Mouse (Mus musculus) heart, adult 2 months (tissue): ENCODE results near the gene Asic2. TPM values are rescaled to one million over a fixed set of nuclear protein-coding genes. Genes with fewer than 3 reads are reported as not detected.

Experiments
- DNase-seq, 2 experiments: peaks; one replicate each; pipeline ENCODE4 v3.0.0; 2021
- H3K27ac ChIP-seq: fragments of 200-600 bp; 2 replicates; pipeline ENCODE4 v1.8.1; 2022
- H3K27me3 ChIP-seq: fragments of 200-500 bp; 2 replicates; pipeline ENCODE4 v1.6.1; 2012; ENCODE audit warnings: mild to moderate bottlenecking, low read length, inconsistent platforms, mixed read lengths; ENCODE audit not compliant: control insufficient read depth, insufficient read depth
- H3K36me3 ChIP-seq: fragments of 200-500 bp; 2 replicates; pipeline ENCODE4 v1.6.1; 2012; ENCODE audit warnings: low read length, inconsistent platforms; ENCODE audit not compliant: control insufficient read depth, insufficient read depth
- H3K4me1 ChIP-seq: fragments of 200-500 bp; 2 replicates; pipeline ENCODE4 v1.6.1; 2011; ENCODE audit warnings: low read length; ENCODE audit not compliant: control insufficient read depth, insufficient read depth
- H3K4me3 ChIP-seq: fragments of 200-600 bp; 2 replicates; pipeline ENCODE4 v1.8.1; 2022
- H3K79me2 ChIP-seq: fragments of 200-500 bp; replicated peaks from 2 replicates; pipeline ENCODE4 v1.6.1; 2012; ENCODE audit warnings: mild to moderate bottlenecking, inconsistent platforms, low read length, moderate library complexity, mixed read lengths; ENCODE audit not compliant: control insufficient read depth, insufficient read depth
- H3K9ac ChIP-seq: fragments of 200-500 bp; 2 replicates; pipeline ENCODE4 v1.6.1; 2012; ENCODE audit warnings: low read depth, mild to moderate bottlenecking, control low read depth, inconsistent platforms, low read length, mixed read lengths
- CTCF ChIP-seq: fragments of 200-600 bp; IDR thresholded peaks from 2 replicates; pipeline ENCODE4 v1.8.1; 2022; ENCODE audit warnings: antibody characterized with exemption, mild to moderate bottlenecking, moderate library complexity
- EP300 ChIP-seq: fragments of 200-500 bp; IDR thresholded peaks from 2 replicates; pipeline ENCODE4 v1.6.1; 2011; ENCODE audit warnings: low read depth, low read length, control low read depth; ENCODE audit not compliant: insufficient read depth
- POLR2A ChIP-seq: fragments of 200-500 bp; IDR thresholded peaks from 2 replicates; pipeline ENCODE4 v1.6.1; 2011; ENCODE audit warnings: mild to moderate bottlenecking, low read depth, low read length, control low read depth; ENCODE audit not compliant: insufficient read depth
- WGBS: fragments of 180-500 bp; shearing (Covaris S2); methylation state at CpG from one replicate; pipeline ENCODE4 v1.1.7; 2018; 5-methylcytosine and 5-hydroxymethylcytosine counted together
- intact Hi-C: fragments of 180-260 bp; cut with DNase I; formaldehyde crosslinking; loops from one replicate; pipeline ENCODE4 v1.15.1; 2025
- polyA plus RNA-seq: library from polyadenylated mRNA; depleted of rRNA; stranded (reverse); fragments of >200 nt; gene quantifications from 2 replicates; pipeline ENCODE4 v1.2.3, GENCODE M21; 2012
- total RNA-seq, 2 experiments: library from RNA; stranded (reverse); gene quantifications; 2 replicates each; pipeline ENCODE4 v1.2.3; 2021

Asic2 gene
- total and polyA plus RNA-seq, 3 experiments: not detected

GRCm38 (mm10) chr11:81779881-81780280 is 188.4 kb downstream of the Asic2 start:
- H3K27me3 ChIP-seq: no peaks in the 10 kb centered on the region
- intact Hi-C loops: no loop called here
- no peaks in the 10 kb centered on the region for H3K36me3 ChIP-seq
- WGBS: 46% methylated on average over 7 of the region's 7 CpGs
- 0 out of 2 replicates have a peak, but pooled peaks have one; percentile 38 for TF ChIP-seq EP300
- TF ChIP-seq POLR2A: no peak
- peak overlapping the region; percentile 17; the same call in 1 of the 2 replicates for H3K27ac ChIP-seq
- no peak overlapping the region for H3K4me3 ChIP-seq
- peaks cover 4% of the 10 kb centered on the region for H3K4me1 ChIP-seq
- no peak overlapping the region for H3K9ac ChIP-seq
- DNase-seq: peak; percentile 50 to 69
- H3K79me2 ChIP-seq: no peaks in the 10 kb centered on the region

- no peak overlapping the region for H3K27ac ChIP-seq
- H3K4me1 ChIP-seq: no peaks in the 10 kb centered on the region
- no peak for DNase-seq
- H3K4me3 ChIP-seq: no peak overlapping the region
- H3K27me3 ChIP-seq: no peaks in the 10 kb centered on the region
- intact Hi-C loops: no loop called here
- WGBS: 51% methylated on average over 7 of the region's 7 CpGs
- H3K36me3 ChIP-seq: no peaks in the 10 kb centered on the region
- TF ChIP-seq POLR2A (no peak), EP300 (no peak), CTCF (no peak)
- H3K79me2 ChIP-seq: no peaks in the 10 kb centered on the region
- no peak overlapping the region for H3K9ac ChIP-seq
Observed at GRCm38 (mm10) chr11:81771195-81771895, 196.9 kb downstream of the Asic2 start.

DNA sequence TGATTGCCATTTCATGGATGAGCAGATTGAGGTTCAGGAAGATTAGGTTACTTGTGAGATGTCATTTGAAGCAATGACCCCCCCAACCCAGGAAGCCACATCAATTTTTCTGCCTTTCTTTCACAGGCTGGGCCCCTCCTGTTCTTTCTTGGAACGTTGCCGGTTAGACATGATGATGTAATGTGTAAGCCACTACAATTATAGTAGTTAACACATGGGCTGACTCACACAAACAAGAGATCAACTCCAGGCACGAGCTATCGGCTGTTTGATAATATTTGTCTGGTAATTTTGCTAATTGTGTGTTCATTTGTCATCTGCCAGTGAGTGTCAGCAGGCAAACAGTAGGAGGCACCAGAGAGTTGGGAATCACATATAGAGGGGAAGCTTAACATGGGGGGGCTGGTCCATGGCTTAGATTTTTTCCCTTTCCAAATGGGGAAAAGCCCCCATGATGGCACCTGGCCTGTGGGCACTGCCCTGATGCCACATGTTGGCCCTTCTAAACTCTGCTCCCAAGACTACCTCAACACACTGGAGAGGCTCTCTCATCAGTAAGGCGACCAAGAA is 198.5 kb downstream of the Asic2 start:
- H3K27ac ChIP-seq: no peak overlapping the region
- no peak for DNase-seq
- 57% methylated on average over 5 of the region's 5 CpGs for WGBS
- H3K4me3 ChIP-seq: no peak overlapping the region
- no peaks in the 10 kb centered on the region for H3K79me2 ChIP-seq
- no peaks in the 10 kb centered on the region for H3K4me1 ChIP-seq
- peak; percentile 42 for TF ChIP-seq CTCF
- TF ChIP-seq POLR2A: no peak
- H3K9ac ChIP-seq: no peak overlapping the region
- H3K36me3 ChIP-seq: no peaks in the 10 kb centered on the region
- H3K27me3 ChIP-seq: no peaks in the 10 kb centered on the region
- intact Hi-C loops: no loop called here

DNA sequence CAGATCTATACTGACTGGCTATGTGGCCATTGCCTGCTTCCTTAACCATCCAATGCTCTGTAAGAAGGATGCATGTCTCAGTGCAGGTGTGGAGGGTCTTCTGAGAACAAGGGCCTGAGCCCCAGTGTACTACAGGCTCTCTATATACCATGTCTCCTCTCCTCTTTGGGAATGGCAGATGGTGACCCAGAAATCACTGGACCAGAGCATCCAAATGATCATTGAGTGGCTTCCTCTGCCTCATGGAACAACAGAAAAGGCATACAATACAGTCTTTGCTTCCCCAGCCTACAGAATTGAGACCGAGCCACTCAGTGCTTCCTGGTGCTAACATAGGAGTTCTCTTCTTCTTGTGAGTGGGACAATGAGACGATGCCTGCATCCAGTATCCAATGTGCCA is 200.0 kb downstream of the Asic2 start:
- Histone ChIP-seq H3K27ac (no peak overlapping the region), H3K79me2 (no peaks in the 10 kb centered on the region), H3K4me3 (no peak overlapping the region), H3K27me3 (no peaks in the 10 kb centered on the region), H3K36me3 (no peaks in the 10 kb centered on the region), H3K4me1 (no peaks in the 10 kb centered on the region; the same call in 1 of the 2 replicates), H3K9ac (no peak overlapping the region)
- 87% methylated on average over 2 of the region's 2 CpGs for WGBS
- no peak for TF ChIP-seq EP300
- TF ChIP-seq CTCF: no peak
- no peak for TF ChIP-seq POLR2A
- intact Hi-C loops: no loop called here
- DNase-seq: no peak

- Histone ChIP-seq H3K36me3 (no peaks in the 10 kb centered on the region), H3K4me1 (no peaks in the 10 kb centered on the region; the same call in 1 of the 2 replicates), H3K79me2 (no peaks in the 10 kb centered on the region), H3K9ac (no peak overlapping the region), H3K27ac (no peak overlapping the region), H3K27me3 (no peaks in the 10 kb centered on the region), H3K4me3 (no peak overlapping the region)
- 29% methylated on average over 1 of the region's 1 CpGs for WGBS
- TF ChIP-seq EP300 (no peak), POLR2A (no peak), CTCF (no peak)
- intact Hi-C loops: no loop called here
- DNase-seq: peak in 1 of 2 experiments; percentile 12
Observed at GRCm38 (mm10) chr11:81767781-81768180, 200.5 kb downstream of the Asic2 start.

DNA sequence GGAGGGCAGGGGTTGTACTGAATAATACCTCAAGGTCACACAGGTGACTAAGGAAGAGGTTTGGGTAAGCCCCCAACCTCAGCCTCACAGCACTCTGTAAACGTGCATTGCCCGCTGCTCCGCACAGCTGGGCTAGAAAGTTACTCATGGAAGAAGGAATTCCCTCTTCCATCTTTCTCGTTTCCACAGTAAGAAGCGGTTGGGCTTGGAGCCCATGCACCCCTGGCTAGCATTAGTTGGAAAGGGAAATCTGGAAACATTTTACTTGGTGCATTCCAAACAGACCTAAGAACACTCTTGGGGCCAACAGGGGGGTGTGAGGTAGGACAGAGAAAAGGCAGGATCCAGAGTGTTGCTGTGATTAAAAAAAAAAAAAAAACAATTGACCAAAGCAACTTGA is 203.0 kb downstream of the Asic2 start:
- no peak for DNase-seq
- no peak overlapping the region for H3K27ac ChIP-seq
- no peaks in the 10 kb centered on the region for H3K79me2 ChIP-seq
- no peaks in the 10 kb centered on the region for H3K36me3 ChIP-seq
- TF ChIP-seq CTCF: no peak
- TF ChIP-seq EP300: no peak
- no peak for TF ChIP-seq POLR2A
- no peak overlapping the region for H3K9ac ChIP-seq
- no peaks in the 10 kb centered on the region; the same call in 1 of the 2 replicates for H3K4me1 ChIP-seq
- H3K4me3 ChIP-seq: no peak overlapping the region
- intact Hi-C loops: no loop called here
- WGBS: 67% methylated on average over 5 of the region's 5 CpGs
- H3K27me3 ChIP-seq: no peaks in the 10 kb centered on the region
